Comparison of ENCODE assay signal across 8 mouse cellular contexts in the genomic region with DNA sequence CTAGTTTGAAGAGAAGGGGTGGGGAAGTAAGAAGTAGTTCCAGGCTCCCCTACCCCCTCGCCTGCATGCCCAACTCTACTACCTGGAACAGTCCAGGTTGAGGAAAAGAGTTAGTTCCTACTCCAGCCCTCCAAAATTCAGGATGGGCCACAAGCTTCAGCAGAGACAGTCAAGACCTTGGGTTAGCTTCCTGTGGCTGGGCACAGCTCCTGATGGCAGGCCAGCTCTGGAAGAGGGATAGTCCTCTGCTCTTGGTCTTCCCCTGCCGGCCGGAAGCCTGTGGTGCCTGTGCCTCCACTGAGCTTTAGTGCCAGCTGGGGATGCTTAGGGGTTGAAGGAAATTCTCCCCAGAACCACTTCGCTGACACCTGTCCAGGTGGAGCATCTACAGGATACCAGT. TPM values are rescaled to one million over a fixed set of nuclear protein-coding genes. Genes with fewer than 3 reads are reported as not detected.
DNase-seq lines count a peak whose midpoint lies in the region; ATAC-seq and TF ChIP-seq lines count a peak whose summit lies in the region.

No protein-coding gene starts in this region.

- H3K9ac ChIP-seq in lung, postnatal 0 days (replicated peaks; ENCODE audit: low read depth) = peak overlapping the region; percentile 46; the same call in 1 of the 2 replicates
- H3K9ac ChIP-seq in limb, embryonic 15.5 days = no peak overlapping the region
- no peak overlapping the region for H3K9ac ChIP-seq in stomach, embryonic 14.5 days (replicated peaks; ENCODE audit: low read depth, low read length)

- H3K9me3 ChIP-seq in lung, postnatal 0 days (ENCODE audit: low read length) = no peaks in the 10 kb centered on the region
- H3K9me3 ChIP-seq in limb, embryonic 15.5 days = no peaks in the 10 kb centered on the region
- H3K9me3 ChIP-seq in stomach, embryonic 14.5 days (ENCODE audit: control insufficient read depth, low read depth, low read length) = no peaks in the 10 kb centered on the region

- H3K27me3 ChIP-seq in cerebellum, adult 2 months (ENCODE audit: control insufficient read depth, insufficient read depth, low read length) = no peaks in the 10 kb centered on the region; the same call in 1 of the 2 replicates
- H3K27me3 ChIP-seq in lung, postnatal 0 days (replicated peaks; ENCODE audit: insufficient read depth, low read length) = no peaks in the 10 kb centered on the region
- peaks cover 26% of the 10 kb centered on the region for H3K27me3 ChIP-seq in limb, embryonic 15.5 days
- H3K27me3 ChIP-seq in stomach, embryonic 14.5 days (ENCODE audit: control insufficient read depth, insufficient read depth, low read length) = no peaks in the 10 kb centered on the region

- no peak for TF ChIP-seq CTCF in cerebellum, adult 2 months (IDR thresholded peaks at IDR 0.05; ENCODE audit: borderline replicate concordance, insufficient read depth, low read depth, low read length)
- peak; percentile 38 for TF ChIP-seq CTCF in lung, postnatal 0 days (IDR thresholded peaks at IDR 0.05)

- DNase-seq in cerebellum, adult 2 months = no peak
- DNase-seq in lung, postnatal 0 days (ENCODE audit: low spot score) = no peak
- no peak for DNase-seq in lung, postnatal 14 days
- no peak for DNase-seq in adrenal gland, postnatal 14 days
- DNase-seq in T-cell, adult 2 months (ENCODE audit: low spot score) = no peak

- H3K4me1 ChIP-seq in cerebellum, adult 2 months (ENCODE audit: control insufficient read depth, insufficient read depth, low read length) = no peaks in the 10 kb centered on the region
- H3K4me1 ChIP-seq in lung, postnatal 0 days (ENCODE audit: insufficient read depth, low read depth, low read length) = no peaks in the 10 kb centered on the region
- peaks cover 10% of the 10 kb centered on the region for H3K4me1 ChIP-seq in limb, embryonic 15.5 days
- no peaks in the 10 kb centered on the region for H3K4me1 ChIP-seq in stomach, embryonic 14.5 days (ENCODE audit: control insufficient read depth, insufficient read depth, low read length)

- WGBS in cerebellum, adult 2 months = 35% methylated on average over 4 of the region's 4 CpGs
- 18% methylated on average over 4 of the region's 4 CpGs for WGBS in lung, postnatal 0 days
- 22% methylated on average over 4 of the region's 4 CpGs for WGBS in limb, embryonic 15.5 days
- 26% methylated on average over 4 of the region's 4 CpGs for WGBS in stomach, embryonic 14.5 days

- TF ChIP-seq POLR2A in cerebellum, adult 2 months (IDR thresholded peaks at IDR 0.05; ENCODE audit: borderline replicate concordance, insufficient read depth, low read length) = no peak

- ATAC-seq in cerebellum, adult (ENCODE audit: insufficient number of reproducible peaks, low FRiP score, low TSS enrichment) = no peak
- ATAC-seq in lung, postnatal 0 days = peak; percentile 41
- no peak for ATAC-seq in limb, embryonic 15.5 days (ENCODE audit: insufficient number of reproducible peaks, low FRiP score, low TSS enrichment, low read depth)
- no peak for ATAC-seq in stomach, embryonic 14.5 days (ENCODE audit: insufficient number of reproducible peaks, insufficient read depth, low FRiP score, low read depth)

- H3K4me2 ChIP-seq in lung, postnatal 0 days (replicated peaks; ENCODE audit: low read depth, low read length) = peak overlapping the region; percentile 63
- H3K4me2 ChIP-seq in limb, embryonic 15.5 days = peak overlapping the region; percentile 37
- H3K4me2 ChIP-seq in stomach, embryonic 14.5 days (replicated peaks; ENCODE audit: low read depth, low read length) = peak overlapping the region; percentile 53

- peak overlapping the region; percentile 22 for H3K4me3 ChIP-seq in cerebellum, adult 2 months (replicated peaks; ENCODE audit: insufficient read depth, low read depth, low read length)
- H3K4me3 ChIP-seq in lung, postnatal 0 days (ENCODE audit: low read depth, low read length) = peak overlapping the region; percentile 35
- peak overlapping the region; percentile 32 for H3K4me3 ChIP-seq in limb, embryonic 15.5 days
- H3K4me3 ChIP-seq in stomach, embryonic 14.5 days (ENCODE audit: low read depth, low read length) = peak overlapping the region; percentile 27

- no peaks in the 10 kb centered on the region for H3K36me3 ChIP-seq in lung, postnatal 0 days (ENCODE audit: insufficient read depth, low read length)
- no peaks in the 10 kb centered on the region for H3K36me3 ChIP-seq in limb, embryonic 15.5 days
- no peaks in the 10 kb centered on the region for H3K36me3 ChIP-seq in stomach, embryonic 14.5 days (ENCODE audit: control insufficient read depth, insufficient read depth, low read length)

- no peak for TF ChIP-seq EP300 in lung, postnatal 0 days (IDR thresholded peaks at IDR 0.05)

- no peak overlapping the region for H3K27ac ChIP-seq in cerebellum, adult 2 months (ENCODE audit: insufficient read depth, low read length)
- no peak overlapping the region for H3K27ac ChIP-seq in lung, postnatal 0 days (ENCODE audit: low read length)
- H3K27ac ChIP-seq in limb, embryonic 15.5 days = no peak overlapping the region
- no peak overlapping the region for H3K27ac ChIP-seq in stomach, embryonic 14.5 days (ENCODE audit: low read length)

RNA-seq across cellular contexts. Expression of a gene that starts 0.3 kb away (rescaled TPM):
- polyA plus RNA-seq in cerebellum, adult 2 months (2012; rRNA removed) = 0.02 TPM in 1 of 2 replicates, not detected in the other
- 6.0 and 7.8 TPM in 2 replicates for polyA plus RNA-seq in lung, postnatal 0 days (2015; fragmentation: Nextera tagmentation; extraction: Ambion mirVana)
- 2.3 TPM in 2 replicates for polyA plus RNA-seq in limb, embryonic 15.5 days (2015; fragmentation: Nextera tagmentation; extraction: Ambion mirVana)
- polyA plus RNA-seq in stomach, embryonic 14.5 days (2014; fragmentation: Nextera tagmentation; extraction: Ambion mirVana) = 3.5 and 3.6 TPM in 2 replicates
- total RNA-seq in adrenal gland, postnatal 14 days (2021) = 12.7 and 16.6 TPM in 2 replicates

RNA-seq across cellular contexts. Expression of a gene that starts 9.1 kb away (rescaled TPM):
- polyA plus RNA-seq in cerebellum, adult 2 months (2012; rRNA removed) = 8.2 and 8.6 TPM in 2 replicates
- polyA plus RNA-seq in lung, postnatal 0 days (2015; fragmentation: Nextera tagmentation; extraction: Ambion mirVana) = 0.89 and 0.99 TPM in 2 replicates
- 0.73 and 0.86 TPM in 2 replicates for polyA plus RNA-seq in limb, embryonic 15.5 days (2015; fragmentation: Nextera tagmentation; extraction: Ambion mirVana)
- polyA plus RNA-seq in stomach, embryonic 14.5 days (2014; fragmentation: Nextera tagmentation; extraction: Ambion mirVana) = 6.3 and 8.9 TPM in 2 replicates
- total RNA-seq in adrenal gland, postnatal 14 days (2021) = 3.7 and 4.7 TPM in 2 replicates

RNA-seq across cellular contexts. Expression of a gene that starts 12.2 kb away (rescaled TPM):
- 85.2 and 86.7 TPM in 2 replicates for polyA plus RNA-seq in cerebellum, adult 2 months (2012; rRNA removed)
- polyA plus RNA-seq in lung, postnatal 0 days (2015; fragmentation: Nextera tagmentation; extraction: Ambion mirVana) = 22.9 and 23.6 TPM in 2 replicates
- polyA plus RNA-seq in limb, embryonic 15.5 days (2015; fragmentation: Nextera tagmentation; extraction: Ambion mirVana) = 25.1 and 27.1 TPM in 2 replicates
- polyA plus RNA-seq in stomach, embryonic 14.5 days (2014; fragmentation: Nextera tagmentation; extraction: Ambion mirVana) = 22.0 and 26.0 TPM in 2 replicates
- 75.9 and 86.0 TPM in 2 replicates for total RNA-seq in adrenal gland, postnatal 14 days (2021)

RNA-seq across cellular contexts. Expression of a gene that starts 12.3 kb away (rescaled TPM):
- 8.6 and 9.4 TPM in 2 replicates for polyA plus RNA-seq in cerebellum, adult 2 months (2012; rRNA removed)
- 0.25 and 0.86 TPM in 2 replicates for polyA plus RNA-seq in lung, postnatal 0 days (2015; fragmentation: Nextera tagmentation; extraction: Ambion mirVana)
- polyA plus RNA-seq in limb, embryonic 15.5 days (2015; fragmentation: Nextera tagmentation; extraction: Ambion mirVana) = 0.90 and 1.4 TPM in 2 replicates
- polyA plus RNA-seq in stomach, embryonic 14.5 days (2014; fragmentation: Nextera tagmentation; extraction: Ambion mirVana) = 2.4 and 2.7 TPM in 2 replicates
- total RNA-seq in adrenal gland, postnatal 14 days (2021) = not detected in 2 replicates

RNA-seq across cellular contexts. Expression of a gene that starts 21.7 kb away (rescaled TPM):
- 32.6 and 39.8 TPM in 2 replicates for polyA plus RNA-seq in cerebellum, adult 2 months (2012; rRNA removed)
- 2.2 and 4.3 TPM in 2 replicates for polyA plus RNA-seq in lung, postnatal 0 days (2015; fragmentation: Nextera tagmentation; extraction: Ambion mirVana)
- 2.8 and 4.2 TPM in 2 replicates for polyA plus RNA-seq in limb, embryonic 15.5 days (2015; fragmentation: Nextera tagmentation; extraction: Ambion mirVana)
- 4.9 and 5.3 TPM in 2 replicates for polyA plus RNA-seq in stomach, embryonic 14.5 days (2014; fragmentation: Nextera tagmentation; extraction: Ambion mirVana)
- 12.2 and 12.4 TPM in 2 replicates for total RNA-seq in adrenal gland, postnatal 14 days (2021)
